Mouse (Mus musculus): ENCODE measurements around the gene Leap2. TPM values are rescaled to one million over a fixed set of nuclear protein-coding genes. Genes with fewer than 3 reads are reported as not detected.

Gene Leap2
- polyA plus RNA-seq, 1 experiment = not detected

DNA sequence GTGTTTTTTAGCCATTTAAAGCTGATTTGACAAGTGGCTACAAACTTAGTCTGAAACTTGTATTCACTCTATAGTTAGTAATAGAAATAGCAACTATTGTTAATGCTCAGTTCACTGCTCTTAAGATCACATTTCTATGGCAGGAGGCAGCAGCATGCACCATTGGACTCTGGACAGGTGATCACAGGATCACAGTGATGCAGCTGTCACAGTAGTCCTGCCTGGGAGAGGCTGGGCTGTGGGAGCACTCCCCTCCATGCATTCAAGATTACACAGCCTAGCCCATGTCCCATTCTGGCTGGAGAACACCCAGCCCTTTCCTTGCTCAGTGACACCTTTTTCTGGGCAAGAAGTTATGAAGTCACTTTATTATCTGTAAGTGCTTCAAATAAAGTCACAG is 4.9 kb downstream of the Leap2 start:
- Histone ChIP-seq H3K4me1 (ENCODE audit: control insufficient read depth, insufficient read depth, low read length) (no peaks in the 10 kb centered on the region), H3K36me3 (ENCODE audit: control insufficient read depth, insufficient read depth, low read length) (no peaks in the 10 kb centered on the region), H3K27me3 (ENCODE audit: control insufficient read depth, insufficient read depth, low read length) (no peaks in the 10 kb centered on the region), H3K27ac (ENCODE audit: control insufficient read depth, insufficient read depth, low read depth, low read length) (no peak overlapping the region), H3K4me3 (ENCODE audit: control insufficient read depth, low read depth, low read length) (no peak overlapping the region)
- TF ChIP-seq POLR2A (IDR thresholded peaks at IDR 0.05; ENCODE audit: control insufficient read depth, low read depth, low read length) (no peak), CTCF (IDR thresholded peaks at IDR 0.05; ENCODE audit: control insufficient read depth, insufficient read depth, insufficient replicate concordance, low read depth, low read length) (no peak)

DNA sequence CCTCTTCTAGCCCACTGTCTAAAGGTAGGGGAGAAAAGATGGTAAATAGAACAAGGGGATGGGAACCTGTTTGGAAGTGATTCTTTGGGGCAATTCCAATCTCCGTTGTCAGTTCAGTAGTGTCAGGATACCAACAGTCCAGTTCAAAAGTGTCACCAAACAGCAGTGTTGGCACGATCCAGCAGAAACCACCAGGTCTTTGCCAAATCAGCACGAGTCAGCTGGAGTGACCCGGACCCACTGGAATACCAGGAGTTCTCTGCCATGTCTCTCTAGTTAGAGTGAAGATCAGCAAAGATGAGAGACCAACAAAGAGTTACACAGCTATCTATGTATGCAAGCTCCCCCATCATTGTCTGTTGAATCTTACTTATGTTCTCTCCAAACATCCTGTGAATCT is 9.1 kb downstream of the Leap2 start:
- Histone ChIP-seq H3K27ac (ENCODE audit: control insufficient read depth, insufficient read depth, low read depth, low read length) (no peak overlapping the region), H3K4me1 (ENCODE audit: control insufficient read depth, insufficient read depth, low read length) (no peaks in the 10 kb centered on the region), H3K4me3 (ENCODE audit: control insufficient read depth, low read depth, low read length) (no peak overlapping the region), H3K36me3 (ENCODE audit: control insufficient read depth, insufficient read depth, low read length) (peaks cover 1% of the 10 kb centered on the region; the same call in 1 of the 2 replicates), H3K27me3 (ENCODE audit: control insufficient read depth, insufficient read depth, low read length) (no peaks in the 10 kb centered on the region)
- no peak for TF ChIP-seq POLR2A (IDR thresholded peaks at IDR 0.05; ENCODE audit: control insufficient read depth, low read depth, low read length)
- TF ChIP-seq CTCF (IDR thresholded peaks at IDR 0.05; ENCODE audit: control insufficient read depth, insufficient read depth, insufficient replicate concordance, low read depth, low read length) = no peak

DNA sequence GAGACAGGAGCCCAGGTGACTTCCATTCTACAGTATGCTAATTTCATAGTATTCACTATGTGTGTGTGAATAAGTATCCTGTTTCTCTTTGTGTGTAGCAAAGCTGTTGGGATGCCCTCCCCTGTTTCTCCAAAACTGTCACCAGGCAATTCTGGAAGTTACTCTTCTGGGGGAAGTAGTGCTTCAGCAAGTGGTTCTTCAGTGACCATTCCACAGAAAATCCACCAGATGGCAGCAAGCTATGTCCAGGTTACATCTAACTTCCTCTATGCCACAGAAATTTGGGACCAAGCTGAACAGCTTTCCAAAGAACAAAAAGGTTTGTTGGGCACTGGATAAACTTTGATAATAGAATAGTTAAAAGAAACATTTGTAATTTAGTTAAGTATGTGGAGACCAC is 11.2 kb downstream of the Leap2 start:
- Histone ChIP-seq H3K27ac (ENCODE audit: control insufficient read depth, insufficient read depth, low read depth, low read length) (no peak overlapping the region), H3K4me1 (ENCODE audit: control insufficient read depth, insufficient read depth, low read length) (no peaks in the 10 kb centered on the region), H3K4me3 (ENCODE audit: control insufficient read depth, low read depth, low read length) (no peak overlapping the region), H3K36me3 (ENCODE audit: control insufficient read depth, insufficient read depth, low read length) (peaks cover 1% of the 10 kb centered on the region; the same call in 1 of the 2 replicates), H3K27me3 (ENCODE audit: control insufficient read depth, insufficient read depth, low read length) (no peaks in the 10 kb centered on the region)
- TF ChIP-seq CTCF (IDR thresholded peaks at IDR 0.05; ENCODE audit: control insufficient read depth, insufficient read depth, insufficient replicate concordance, low read depth, low read length) (no peak), POLR2A (IDR thresholded peaks at IDR 0.05; ENCODE audit: control insufficient read depth, low read depth, low read length) (no peak)

DNA sequence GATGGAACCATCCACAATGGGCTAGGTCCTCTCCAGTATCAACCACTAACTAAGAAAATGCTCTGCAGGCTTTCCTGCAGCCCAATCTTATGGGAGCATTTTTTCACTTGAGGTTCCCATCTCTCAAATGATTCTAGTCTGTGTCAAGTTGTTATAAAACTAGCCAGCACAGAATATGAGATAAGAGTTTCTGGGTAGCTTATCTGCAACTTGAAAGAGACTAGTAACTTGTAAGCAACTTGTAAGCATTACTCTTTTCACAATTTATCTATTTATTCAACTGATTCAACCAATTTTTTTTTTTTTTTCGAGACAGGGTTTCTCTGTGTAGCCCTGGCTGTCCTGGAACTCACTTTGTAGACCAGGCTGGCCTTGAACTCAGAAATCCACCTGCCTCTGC is 19.3 kb downstream of the Leap2 start:
- no peaks in the 10 kb centered on the region for H3K4me1 ChIP-seq (ENCODE audit: control insufficient read depth, insufficient read depth, low read length)
- H3K36me3 ChIP-seq (ENCODE audit: control insufficient read depth, insufficient read depth, low read length) = peaks cover 3% of the 10 kb centered on the region
- H3K27me3 ChIP-seq (ENCODE audit: control insufficient read depth, insufficient read depth, low read length) = no peaks in the 10 kb centered on the region
- H3K27ac ChIP-seq (ENCODE audit: control insufficient read depth, insufficient read depth, low read depth, low read length) = no peak overlapping the region
- TF ChIP-seq CTCF (IDR thresholded peaks at IDR 0.05; ENCODE audit: control insufficient read depth, insufficient read depth, insufficient replicate concordance, low read depth, low read length) (no peak), POLR2A (IDR thresholded peaks at IDR 0.05; ENCODE audit: control insufficient read depth, low read depth, low read length) (no peak)
- no peak overlapping the region for H3K4me3 ChIP-seq (ENCODE audit: control insufficient read depth, low read depth, low read length)

DNA sequence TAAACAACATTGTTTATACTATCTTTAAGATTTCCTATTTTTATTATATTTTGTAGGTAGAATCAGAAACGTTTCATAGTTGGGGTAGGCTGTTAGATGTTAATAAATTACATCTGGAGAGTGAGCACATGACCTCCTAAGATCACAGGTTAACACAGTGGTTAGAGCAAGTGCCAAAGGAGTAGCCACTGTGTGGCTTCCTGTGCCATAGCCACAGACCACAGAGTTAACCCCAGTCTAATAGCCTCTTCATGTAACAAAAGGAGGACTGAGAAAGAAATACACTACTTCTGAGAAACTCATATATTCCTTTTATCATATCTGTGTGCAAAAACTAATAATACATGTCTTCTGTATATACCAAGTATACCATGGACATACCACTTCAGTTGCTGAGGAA is 29.1 kb downstream of the Leap2 start:
- TF ChIP-seq POLR2A (IDR thresholded peaks at IDR 0.05; ENCODE audit: control insufficient read depth, low read depth, low read length) (no peak), CTCF (IDR thresholded peaks at IDR 0.05; ENCODE audit: control insufficient read depth, insufficient read depth, insufficient replicate concordance, low read depth, low read length) (no peak)
- Histone ChIP-seq H3K4me3 (ENCODE audit: control insufficient read depth, low read depth, low read length) (no peak overlapping the region; the same call in 1 of the 2 replicates), H3K27me3 (ENCODE audit: control insufficient read depth, insufficient read depth, low read length) (no peaks in the 10 kb centered on the region), H3K36me3 (ENCODE audit: control insufficient read depth, insufficient read depth, low read length) (peaks cover 1% of the 10 kb centered on the region; the same call in 1 of the 2 replicates), H3K27ac (ENCODE audit: control insufficient read depth, insufficient read depth, low read depth, low read length) (no peak overlapping the region), H3K4me1 (ENCODE audit: control insufficient read depth, insufficient read depth, low read length) (no peaks in the 10 kb centered on the region)

DNA sequence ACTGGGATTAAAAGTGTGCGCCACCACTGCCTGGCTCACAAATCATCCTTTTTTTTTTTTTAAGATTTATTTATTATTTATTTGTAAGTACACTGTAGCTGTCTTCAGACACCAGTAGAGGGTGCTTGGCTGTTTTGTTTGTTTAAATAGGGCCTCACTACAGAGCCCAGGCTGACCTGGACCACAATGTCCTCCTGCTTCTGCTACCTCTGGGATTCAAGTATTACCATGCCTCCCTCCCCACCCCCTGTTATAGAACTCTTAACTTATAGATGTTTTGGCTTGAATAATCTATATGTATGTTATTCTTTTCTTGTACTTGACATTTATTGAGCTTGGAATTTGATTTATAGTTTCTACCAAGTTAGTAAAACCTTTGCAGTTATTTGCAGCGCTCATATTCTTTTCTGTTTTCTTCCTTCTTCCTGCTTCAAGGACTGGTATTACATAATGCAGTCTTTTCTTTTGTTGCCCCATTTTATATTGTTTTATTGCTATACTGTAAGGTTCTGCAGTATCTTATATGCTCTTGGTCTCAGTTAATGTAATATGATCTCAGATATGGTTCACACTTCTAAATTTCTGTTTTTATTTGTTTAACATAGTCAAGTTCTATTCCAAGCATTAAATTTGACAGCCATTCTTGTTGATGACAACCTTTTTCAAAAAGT is 39.1 kb downstream of the Leap2 start:
- Histone ChIP-seq H3K4me3 (ENCODE audit: control insufficient read depth, low read depth, low read length) (no peak overlapping the region), H3K27ac (ENCODE audit: control insufficient read depth, insufficient read depth, low read depth, low read length) (no peak overlapping the region), H3K4me1 (ENCODE audit: control insufficient read depth, insufficient read depth, low read length) (no peaks in the 10 kb centered on the region), H3K27me3 (ENCODE audit: control insufficient read depth, insufficient read depth, low read length) (no peaks in the 10 kb centered on the region), H3K36me3 (ENCODE audit: control insufficient read depth, insufficient read depth, low read length) (0 out of 2 replicates have a peak, but pooled peaks cover under 1% of the 10 kb centered on the region)
- TF ChIP-seq POLR2A (IDR thresholded peaks at IDR 0.05; ENCODE audit: control insufficient read depth, low read depth, low read length) (no peak), CTCF (IDR thresholded peaks at IDR 0.05; ENCODE audit: control insufficient read depth, insufficient read depth, insufficient replicate concordance, low read depth, low read length) (no peak)

DNA sequence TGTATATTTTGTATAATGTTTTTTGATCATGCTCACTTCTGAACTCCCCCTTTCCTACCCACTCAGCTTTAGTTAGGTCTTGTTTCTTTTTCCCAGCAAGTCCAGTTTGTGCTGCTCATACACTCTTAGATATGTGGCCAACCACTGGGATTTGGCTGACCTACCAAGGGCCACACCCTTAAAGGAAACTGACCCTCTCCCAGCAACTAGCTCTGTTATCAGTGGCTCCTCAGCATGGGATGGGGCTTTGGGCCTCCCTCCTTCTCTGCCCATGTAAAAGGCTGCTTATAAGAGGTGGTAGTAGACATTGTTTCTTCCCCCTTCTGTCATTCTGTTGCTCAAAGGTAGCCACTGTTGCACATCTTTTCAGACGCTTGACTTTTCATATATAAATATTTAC is 44.1 kb downstream of the Leap2 start:
- no peaks in the 10 kb centered on the region for H3K27me3 ChIP-seq (ENCODE audit: control insufficient read depth, insufficient read depth, low read length)
- TF ChIP-seq CTCF (IDR thresholded peaks at IDR 0.05; ENCODE audit: control insufficient read depth, insufficient read depth, insufficient replicate concordance, low read depth, low read length) (no peak), POLR2A (IDR thresholded peaks at IDR 0.05; ENCODE audit: control insufficient read depth, low read depth, low read length) (no peak)
- H3K27ac ChIP-seq (ENCODE audit: control insufficient read depth, insufficient read depth, low read depth, low read length) = no peak overlapping the region
- H3K4me1 ChIP-seq (ENCODE audit: control insufficient read depth, insufficient read depth, low read length) = no peaks in the 10 kb centered on the region
- 0 out of 2 replicates have a peak, but pooled peaks cover 1% of the 10 kb centered on the region for H3K36me3 ChIP-seq (ENCODE audit: control insufficient read depth, insufficient read depth, low read length)
- H3K4me3 ChIP-seq (ENCODE audit: control insufficient read depth, low read depth, low read length) = no peak overlapping the region

Other genes starting within 250 kb of the Leap2 start
- gene Hspa4, start 122.7 kb downstream of the Leap2 start, polyA plus RNA-seq (2012; rRNA removed) = 36.0 and 38.9 TPM in 2 replicates
- 3.5 and 4.8 TPM in 2 replicates for gene Zcchc10, start 98.5 kb downstream of the Leap2 start, polyA plus RNA-seq (2012; rRNA removed)
- 21.1 and 22.9 TPM in 2 replicates for gene Aff4, start 72.3 kb downstream of the Leap2 start, polyA plus RNA-seq (2012; rRNA removed)
- gene Uqcrq, start 7.7 kb upstream of the Leap2 start, polyA plus RNA-seq (2012; rRNA removed) = 955 and 969 TPM in 2 replicates
- gene Gdf9, start 7.9 kb upstream of the Leap2 start, polyA plus RNA-seq (2012; rRNA removed) = 8.4 and 10.1 TPM in 2 replicates
- 0.05 and 0.11 TPM in 2 replicates for gene Gm10447, start 33.9 kb upstream of the Leap2 start, polyA plus RNA-seq (2012; rRNA removed)
- gene Shroom1, start 34.0 kb upstream of the Leap2 start, polyA plus RNA-seq (2012; rRNA removed) = 0.41 and 1.1 TPM in 2 replicates
- 11.1 and 13.4 TPM in 2 replicates for gene Gm9837, start 47.3 kb upstream of the Leap2 start, polyA plus RNA-seq (2012; rRNA removed)
- gene Gm9945, start 57.0 kb upstream of the Leap2 start, polyA plus RNA-seq (2012; rRNA removed) = not detected in 2 replicates
- gene Sowaha, start 57.1 kb upstream of the Leap2 start, polyA plus RNA-seq (2012; rRNA removed) = 0.10 and 0.13 TPM in 2 replicates
- 3.0 and 3.2 TPM in 2 replicates for gene Sept8, start 96.1 kb upstream of the Leap2 start, polyA plus RNA-seq (2012; rRNA removed)
- 26.2 and 31.0 TPM in 2 replicates for gene Kif3a, start 144.2 kb upstream of the Leap2 start, polyA plus RNA-seq (2012; rRNA removed)
- gene Il4, start 195.5 kb upstream of the Leap2 start, polyA plus RNA-seq (2012; rRNA removed) = not detected in 2 replicates
- gene Il13, start 211.5 kb upstream of the Leap2 start, polyA plus RNA-seq (2012; rRNA removed) = 0.96 and 1.1 TPM in 2 replicates

Measured in testis, adult 2 months (tissue).